Mouse (Mus musculus): Measurements from ENCODE around the gene Pigx.

DNA sequence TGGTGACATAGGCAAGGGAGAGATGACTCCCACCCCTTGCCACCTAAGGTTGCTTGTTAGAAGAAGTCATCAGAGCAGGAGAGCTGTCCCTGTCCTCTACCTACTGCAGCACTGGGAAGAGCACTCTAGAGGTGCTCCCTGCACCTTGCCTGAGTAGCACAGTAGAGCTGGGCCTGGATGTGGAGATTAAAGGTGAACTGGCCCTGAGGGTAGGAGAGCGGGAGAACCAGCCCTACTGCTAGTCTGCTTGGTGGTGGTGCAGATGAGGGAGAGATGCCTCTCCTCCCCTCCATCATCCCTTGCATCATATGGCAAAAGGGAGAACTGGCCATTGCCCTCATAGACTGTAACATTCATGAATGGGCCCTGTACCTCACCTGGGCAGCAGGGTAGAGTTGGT, 32.6 kb downstream of the Pigx start:
- TF ChIP-seq CTCF (IDR thresholded peaks at IDR 0.05; ENCODE audit: control insufficient read depth, insufficient read depth, insufficient replicate concordance, low read depth, low read length): no peak
- no peak for TF ChIP-seq POLR2A (IDR thresholded peaks at IDR 0.05; ENCODE audit: control insufficient read depth, low read depth, low read length)
